Mouse (Mus musculus): ENCODE results near the gene Macrod2. TPM values are rescaled to one million over a fixed set of nuclear protein-coding genes. Genes with fewer than 3 reads are reported as not detected.
A peak's percentile ranks its signal among the peaks of the same experiment; 100 is the strongest.

Gene Macrod2
- polyA plus RNA-seq, 1 experiment from 2014 or later: 28.7 TPM

- Histone ChIP-seq H3K4me1 (ENCODE audit: insufficient read depth, low read length) (peaks cover 2% of the 10 kb centered on the region; the same call in 1 of the 2 replicates), H3K9me3 (ENCODE audit: low read length) (no peaks in the 10 kb centered on the region), H3K36me3 (ENCODE audit: insufficient read depth, low read length) (no peaks in the 10 kb centered on the region), H3K27me3 (ENCODE audit: insufficient read depth, low read length) (no peaks in the 10 kb centered on the region), H3K9ac (replicated peaks; ENCODE audit: low read length) (no peak overlapping the region), H3K4me3 (ENCODE audit: low read length) (no peak overlapping the region), H3K4me2 (replicated peaks; ENCODE audit: low read depth, low read length) (no peak overlapping the region), H3K27ac (ENCODE audit: low read length) (no peak overlapping the region)
- 54% methylated on average over 6 of the region's 6 CpGs for WGBS
- ATAC-seq (ENCODE audit: low FRiP score, low TSS enrichment): no peak
Measured at GRCm38 (mm10) chr2:141024316-141025043, 629.4 kb downstream of the Macrod2 start.

- Histone ChIP-seq H3K36me3 (ENCODE audit: insufficient read depth, low read length) (no peaks in the 10 kb centered on the region), H3K27ac (ENCODE audit: low read length) (no peak overlapping the region), H3K4me2 (replicated peaks; ENCODE audit: low read depth, low read length) (no peak overlapping the region), H3K9ac (replicated peaks; ENCODE audit: low read length) (no peak overlapping the region), H3K9me3 (ENCODE audit: low read length) (no peaks in the 10 kb centered on the region), H3K4me3 (ENCODE audit: low read length) (no peak overlapping the region), H3K4me1 (ENCODE audit: insufficient read depth, low read length) (no peaks in the 10 kb centered on the region), H3K27me3 (ENCODE audit: insufficient read depth, low read length) (no peaks in the 10 kb centered on the region)
- 30% methylated on average over 4 of the region's 4 CpGs for WGBS
- no peak for ATAC-seq (ENCODE audit: low FRiP score, low TSS enrichment)
Measured at GRCm38 (mm10) chr2:141056685-141057454, 661.8 kb downstream of the Macrod2 start.

GRCm38 (mm10) chr2:141057455-141057833 lies 662.3 kb downstream of the Macrod2 start:
- H3K4me1 ChIP-seq (ENCODE audit: insufficient read depth, low read length): no peaks in the 10 kb centered on the region
- 56% methylated on average over 4 of the region's 4 CpGs for WGBS
- no peak overlapping the region for H3K4me2 ChIP-seq (replicated peaks; ENCODE audit: low read depth, low read length)
- no peak overlapping the region for H3K9ac ChIP-seq (replicated peaks; ENCODE audit: low read length)
- no peak for ATAC-seq (ENCODE audit: low FRiP score, low TSS enrichment)
- H3K4me3 ChIP-seq (ENCODE audit: low read length): no peak overlapping the region
- H3K27ac ChIP-seq (ENCODE audit: low read length): no peak overlapping the region
- no peaks in the 10 kb centered on the region for H3K9me3 ChIP-seq (ENCODE audit: low read length)
- no peaks in the 10 kb centered on the region for H3K36me3 ChIP-seq (ENCODE audit: insufficient read depth, low read length)
- no peaks in the 10 kb centered on the region for H3K27me3 ChIP-seq (ENCODE audit: insufficient read depth, low read length)

- Histone ChIP-seq H3K27ac (ENCODE audit: low read length) (no peak overlapping the region), H3K4me1 (ENCODE audit: insufficient read depth, low read length) (no peaks in the 10 kb centered on the region), H3K4me2 (replicated peaks; ENCODE audit: low read depth, low read length) (no peak overlapping the region), H3K9ac (replicated peaks; ENCODE audit: low read length) (no peak overlapping the region), H3K36me3 (ENCODE audit: insufficient read depth, low read length) (no peaks in the 10 kb centered on the region), H3K9me3 (ENCODE audit: low read length) (no peaks in the 10 kb centered on the region), H3K27me3 (ENCODE audit: insufficient read depth, low read length) (no peaks in the 10 kb centered on the region), H3K4me3 (ENCODE audit: low read length) (no peak overlapping the region)
- WGBS: 83% methylated on average over 8 of the region's 8 CpGs
- no peak for ATAC-seq (ENCODE audit: low FRiP score, low TSS enrichment)
Measured at GRCm38 (mm10) chr2:141073981-141074855, 679.1 kb downstream of the Macrod2 start.

- Histone ChIP-seq H3K27me3 (ENCODE audit: insufficient read depth, low read length) (no peaks in the 10 kb centered on the region), H3K36me3 (ENCODE audit: insufficient read depth, low read length) (no peaks in the 10 kb centered on the region), H3K9ac (replicated peaks; ENCODE audit: low read length) (no peak overlapping the region), H3K4me1 (ENCODE audit: insufficient read depth, low read length) (no peaks in the 10 kb centered on the region), H3K4me2 (replicated peaks; ENCODE audit: low read depth, low read length) (no peak overlapping the region), H3K9me3 (ENCODE audit: low read length) (no peaks in the 10 kb centered on the region), H3K4me3 (ENCODE audit: low read length) (no peak overlapping the region), H3K27ac (ENCODE audit: low read length) (no peak overlapping the region)
- no peak for ATAC-seq (ENCODE audit: low FRiP score, low TSS enrichment)
Measured at GRCm38 (mm10) chr2:141078221-141078620, 683.1 kb downstream of the Macrod2 start.

DNA sequence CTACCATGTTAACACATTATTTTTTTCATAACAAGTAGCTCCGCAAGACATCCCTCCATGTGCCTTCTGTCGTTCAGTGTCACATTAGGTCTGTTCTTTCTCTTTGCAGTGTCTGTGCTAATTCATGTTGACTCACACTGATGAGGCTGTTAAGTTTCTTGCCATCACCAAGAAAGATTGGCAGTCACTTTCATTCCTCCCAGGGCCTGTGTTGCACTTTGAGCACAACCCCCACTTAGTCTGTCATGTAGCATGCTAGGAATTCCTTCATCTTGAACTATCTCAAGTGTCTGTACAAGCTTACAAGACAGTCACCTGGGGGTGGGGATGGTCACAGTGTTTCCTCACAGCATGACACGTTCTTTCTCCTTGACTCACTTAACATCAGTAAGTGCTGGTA lies 696.2 kb downstream of the Macrod2 start:
- H3K9me3 ChIP-seq (ENCODE audit: low read length): no peaks in the 10 kb centered on the region
- H3K27ac ChIP-seq (ENCODE audit: low read length): no peak overlapping the region
- no peak overlapping the region for H3K4me3 ChIP-seq (ENCODE audit: low read length)
- no peaks in the 10 kb centered on the region for H3K27me3 ChIP-seq (ENCODE audit: insufficient read depth, low read length)
- no peaks in the 10 kb centered on the region for H3K36me3 ChIP-seq (ENCODE audit: insufficient read depth, low read length)
- WGBS: 81% methylated on average over 3 of the region's 3 CpGs
- no peak overlapping the region for H3K9ac ChIP-seq (replicated peaks; ENCODE audit: low read length)
- no peak overlapping the region for H3K4me2 ChIP-seq (replicated peaks; ENCODE audit: low read depth, low read length)
- no peaks in the 10 kb centered on the region for H3K4me1 ChIP-seq (ENCODE audit: insufficient read depth, low read length)
- no peak for ATAC-seq (ENCODE audit: low FRiP score, low TSS enrichment)

DNA sequence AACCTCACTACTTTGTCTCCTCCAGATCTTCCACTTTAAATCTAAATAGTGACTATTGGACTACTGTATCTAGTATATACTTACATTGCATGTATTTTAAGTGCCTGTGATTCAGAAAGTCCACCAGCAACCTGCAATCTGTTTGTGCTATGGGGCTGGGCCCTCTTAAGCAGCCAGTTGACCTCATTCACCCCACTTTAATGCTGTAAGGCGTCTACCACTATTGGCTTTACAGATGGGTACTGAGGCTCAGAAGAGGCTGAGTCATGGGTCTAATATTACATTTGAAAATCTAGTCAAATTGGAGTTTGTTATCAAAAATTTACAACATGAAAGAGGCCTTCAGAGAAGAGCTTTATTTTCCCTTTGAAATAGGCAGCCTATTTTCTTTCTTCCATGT lies 722.5 kb downstream of the Macrod2 start:
- Histone ChIP-seq H3K9ac (replicated peaks; ENCODE audit: low read length) (no peak overlapping the region), H3K27ac (ENCODE audit: low read length) (no peak overlapping the region), H3K4me2 (replicated peaks; ENCODE audit: low read depth, low read length) (no peak overlapping the region), H3K36me3 (ENCODE audit: insufficient read depth, low read length) (no peaks in the 10 kb centered on the region), H3K4me3 (ENCODE audit: low read length) (no peak overlapping the region), H3K9me3 (ENCODE audit: low read length) (no peaks in the 10 kb centered on the region), H3K27me3 (ENCODE audit: insufficient read depth, low read length) (no peaks in the 10 kb centered on the region), H3K4me1 (ENCODE audit: insufficient read depth, low read length) (no peaks in the 10 kb centered on the region)
- ATAC-seq (ENCODE audit: low FRiP score, low TSS enrichment): no peak
- 57% methylated on average over 1 of the region's 1 CpGs for WGBS

DNA sequence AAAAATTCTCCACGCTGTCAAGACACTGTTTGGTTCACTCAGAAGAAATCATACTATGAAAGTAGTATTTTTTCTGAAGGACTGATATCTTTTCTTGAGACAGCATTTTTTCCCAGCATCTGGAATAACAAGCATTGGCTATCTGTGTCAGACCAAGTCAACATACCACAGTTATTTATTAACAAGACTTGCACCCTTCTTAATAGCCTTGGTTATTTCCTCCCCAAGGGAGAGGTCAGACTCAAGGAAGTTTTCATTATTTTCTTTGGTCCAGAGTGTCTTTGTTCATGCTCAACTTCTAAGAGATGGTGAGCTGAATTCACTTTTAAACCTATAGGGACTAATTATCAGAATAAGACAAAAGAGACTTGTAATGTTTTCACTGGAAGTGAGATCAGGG lies 728.8 kb downstream of the Macrod2 start:
- H3K27ac ChIP-seq (ENCODE audit: low read length): no peak overlapping the region
- no peaks in the 10 kb centered on the region for H3K36me3 ChIP-seq (ENCODE audit: insufficient read depth, low read length)
- no peak overlapping the region for H3K9ac ChIP-seq (replicated peaks; ENCODE audit: low read length)
- WGBS: 75% methylated on average over 1 of the region's 1 CpGs
- no peak overlapping the region for H3K4me3 ChIP-seq (ENCODE audit: low read length)
- peaks cover 9% of the 10 kb centered on the region; the same call in 1 of the 2 replicates for H3K4me1 ChIP-seq (ENCODE audit: insufficient read depth, low read length)
- H3K4me2 ChIP-seq (replicated peaks; ENCODE audit: low read depth, low read length): no peak overlapping the region
- no peaks in the 10 kb centered on the region for H3K9me3 ChIP-seq (ENCODE audit: low read length)
- 0 out of 2 replicates have a peak, but pooled peaks have one; percentile 23 for ATAC-seq (ENCODE audit: low FRiP score, low TSS enrichment)
- H3K27me3 ChIP-seq (ENCODE audit: insufficient read depth, low read length): no peaks in the 10 kb centered on the region

- Histone ChIP-seq H3K27ac (ENCODE audit: low read length) (no peak overlapping the region), H3K4me1 (ENCODE audit: insufficient read depth, low read length) (peaks cover 9% of the 10 kb centered on the region; the same call in 1 of the 2 replicates), H3K4me3 (ENCODE audit: low read length) (no peak overlapping the region), H3K36me3 (ENCODE audit: insufficient read depth, low read length) (no peaks in the 10 kb centered on the region), H3K9ac (replicated peaks; ENCODE audit: low read length) (no peak overlapping the region), H3K27me3 (ENCODE audit: insufficient read depth, low read length) (no peaks in the 10 kb centered on the region), H3K4me2 (replicated peaks; ENCODE audit: low read depth, low read length) (no peak overlapping the region), H3K9me3 (ENCODE audit: low read length) (no peaks in the 10 kb centered on the region)
- peak; percentile 63; the same call in 1 of the 2 replicates for ATAC-seq (ENCODE audit: low FRiP score, low TSS enrichment)
Measured at GRCm38 (mm10) chr2:141125638-141126037, 730.5 kb downstream of the Macrod2 start.

Measured in kidney, embryonic 16.5 days (tissue).